Mouse (Mus musculus) liver, postnatal 0 days (tissue): ENCODE results near the gene Zswim5. TPM values are rescaled to one million over a fixed set of nuclear protein-coding genes. Genes with fewer than 3 reads are reported as not detected.

ENCODE experiments used
- ATAC-seq: fragments of 200-750 bp; cut with Nextera tagmentation; 2 replicates; pipeline ENCODE4 v1.8.0; 2017; ENCODE audit warnings: mild to moderate bottlenecking, moderate library complexity
- DNase-seq: peaks from one replicate; pipeline ENCODE4 v3.0.0-alpha.2; 2016
- H3K27ac ChIP-seq: fragments of 300-500 bp; sonication (generic); 2 replicates; pipeline ENCODE4 v1.5.1; 2014; ENCODE audit warnings: antibody characterized with exemption, moderate library complexity, mild to moderate bottlenecking, low read depth
- H3K27me3 ChIP-seq: fragments of 300-500 bp; sonication (generic); 2 replicates; pipeline ENCODE4 v1.6.1; 2014; ENCODE audit warnings: low read length, control low read depth, mixed read lengths; ENCODE audit not compliant: insufficient read depth
- H3K36me3 ChIP-seq: fragments of 300-500 bp; sonication (generic); replicated peaks from 2 replicates; pipeline ENCODE4 v1.6.1; 2014; ENCODE audit warnings: mild to moderate bottlenecking, control low read depth, low read length, moderate library complexity, mixed read lengths; ENCODE audit not compliant: insufficient read depth
- H3K4me1 ChIP-seq: fragments of 300-500 bp; sonication (generic); 2 replicates; pipeline ENCODE4 v1.6.1; 2014; ENCODE audit warnings: antibody characterized with exemption, mild to moderate bottlenecking, control low read depth; ENCODE audit not compliant: insufficient read depth
- H3K4me2 ChIP-seq: fragments of 300-500 bp; sonication (generic); 2 replicates; pipeline ENCODE4 v1.6.1; 2014; ENCODE audit warnings: low read depth, mild to moderate bottlenecking, low read length, moderate library complexity, mixed read lengths
- H3K4me3 ChIP-seq: fragments of 300-500 bp; sonication (generic); 2 replicates; pipeline ENCODE4 v1.5.1; 2014; ENCODE audit warnings: low read depth, low read length
- H3K9ac ChIP-seq: fragments of 300-500 bp; sonication (generic); replicated peaks from 2 replicates; pipeline ENCODE4 v1.6.1; 2014; ENCODE audit warnings: mild to moderate bottlenecking, moderate library complexity
- H3K9me3 ChIP-seq: fragments of 300-500 bp; sonication (generic); 2 replicates; pipeline ENCODE4 v1.6.1; 2016; ENCODE audit warnings: mild to moderate bottlenecking, control low read depth, low read length, mixed read lengths
- CTCF ChIP-seq: sonication (generic); IDR thresholded peaks from 2 replicates; pipeline ENCODE4 v1.5.1; 2016; ENCODE audit warnings: antibody characterized with exemption, low read depth
- EP300 ChIP-seq: IDR thresholded peaks from 2 replicates; pipeline ENCODE4 v1.6.1; 2016; ENCODE audit warnings: antibody characterized with exemption, low read depth, mild to moderate bottlenecking
- WGBS: fragments of 180-500 bp; shearing (Covaris S2); extraction: QIAGEN DNeasy Blood & Tissue Kit; methylation state at CpG from one replicate; pipeline ENCODE4 v1.1.7; 2014; ENCODE audit not compliant: insufficient replicate concordance; 5-methylcytosine and 5-hydroxymethylcytosine counted together
- polyA plus RNA-seq: library from polyadenylated mRNA; unstranded; fragments of >200 nt; fragmentation: Nextera tagmentation; extraction: Ambion mirVana; gene quantifications from 2 replicates; pipeline ENCODE4 v1.2.1, GENCODE M21; 2015

The Zswim5 gene
- polyA plus RNA-seq, 1 experiment from 2014 or later = 0.06 TPM

DNA sequence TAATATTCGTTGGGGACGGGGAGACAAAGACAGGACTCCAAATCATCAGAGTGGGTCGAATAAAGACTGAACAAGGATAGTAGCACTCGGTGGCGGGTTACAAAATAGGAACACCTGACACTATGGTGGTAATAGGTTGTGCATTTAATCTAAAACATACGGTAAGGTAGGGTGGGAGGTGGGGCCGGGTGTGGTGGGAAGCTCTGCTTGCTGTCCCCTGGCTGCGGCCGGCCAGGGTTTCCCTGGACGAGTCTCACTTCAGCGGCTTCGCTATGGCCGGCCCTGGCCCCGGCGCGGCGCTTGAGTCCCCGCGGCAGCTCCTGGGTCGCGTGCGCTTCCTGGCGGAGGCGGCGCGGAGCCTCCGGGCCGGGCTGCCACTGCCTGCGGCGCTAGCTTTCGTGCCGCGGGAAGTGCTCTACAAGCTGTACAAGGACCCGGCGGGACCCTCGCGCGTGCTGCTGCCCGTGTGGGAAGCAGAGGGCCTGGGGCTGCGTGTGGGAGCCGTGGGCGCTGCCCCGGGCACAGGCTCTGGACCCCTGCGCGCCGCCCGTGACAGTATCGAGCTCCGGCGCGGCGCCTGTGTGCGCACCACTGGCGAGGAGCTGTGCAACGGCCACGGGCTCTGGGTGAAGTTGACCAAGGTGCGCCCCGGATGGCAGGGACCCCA lies 118.1 kb downstream of the Zswim5 start, which contains the start of gene Hectd3:
Hectd3 (plus strand) TSS at position 187 of the 667 bp plus-strand sequence.
- no peaks in the 10 kb centered on the region for H3K9me3 ChIP-seq
- under 1% methylated on average over 55 of the region's 58 CpGs for WGBS
- peak within 1 kb of the TSS; percentile 99 for H3K4me3 ChIP-seq
- ATAC-seq = peak; percentile 52
- H3K36me3 ChIP-seq = peaks cover 41% of the 10 kb centered on the region
- H3K4me1 ChIP-seq = peaks cover 24% of the 10 kb centered on the region
- peak; percentile 80 for DNase-seq
- H3K27ac ChIP-seq = peak within 1 kb of the TSS; percentile 91
- no peak for TF ChIP-seq CTCF
- TF ChIP-seq EP300 = no peak
- H3K27me3 ChIP-seq = no peaks in the 10 kb centered on the region
- peak within 1 kb of the TSS; percentile 96 for H3K9ac ChIP-seq
- H3K4me2 ChIP-seq = peak within 1 kb of the TSS; percentile 98

DNA sequence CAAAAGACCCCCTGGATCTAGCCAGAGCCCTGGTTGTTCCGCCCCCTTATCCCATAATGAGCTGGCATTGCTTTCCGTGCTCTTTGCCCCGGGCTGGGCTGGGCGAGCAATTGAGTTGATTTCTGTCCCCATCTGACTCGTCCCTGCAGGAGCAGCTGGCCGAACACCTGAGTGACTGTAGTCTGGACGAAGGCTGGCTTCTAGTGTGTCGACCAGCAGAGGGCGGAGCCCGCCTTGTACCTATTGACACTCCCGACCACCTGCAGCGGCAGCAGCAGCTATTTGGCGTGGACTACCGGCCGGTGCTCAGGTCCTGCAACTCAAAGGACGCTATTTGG lies 118.6 kb downstream of the Zswim5 start:
- TF ChIP-seq CTCF (peak; percentile 66), EP300 (no peak)
- H3K4me1 ChIP-seq = peaks cover 24% of the 10 kb centered on the region
- peaks cover 41% of the 10 kb centered on the region for H3K36me3 ChIP-seq
- WGBS = under 1% methylated on average over 16 of the region's 16 CpGs
- H3K27ac ChIP-seq = peak overlapping the region; percentile 91
- H3K4me2 ChIP-seq = peak overlapping the region; percentile 98
- peak overlapping the region; percentile 96 for H3K9ac ChIP-seq
- H3K9me3 ChIP-seq = no peaks in the 10 kb centered on the region
- ATAC-seq (peak; percentile 30), DNase-seq (peak; percentile 75)
- no peaks in the 10 kb centered on the region for H3K27me3 ChIP-seq
- H3K4me3 ChIP-seq = peak overlapping the region; percentile 99

DNA sequence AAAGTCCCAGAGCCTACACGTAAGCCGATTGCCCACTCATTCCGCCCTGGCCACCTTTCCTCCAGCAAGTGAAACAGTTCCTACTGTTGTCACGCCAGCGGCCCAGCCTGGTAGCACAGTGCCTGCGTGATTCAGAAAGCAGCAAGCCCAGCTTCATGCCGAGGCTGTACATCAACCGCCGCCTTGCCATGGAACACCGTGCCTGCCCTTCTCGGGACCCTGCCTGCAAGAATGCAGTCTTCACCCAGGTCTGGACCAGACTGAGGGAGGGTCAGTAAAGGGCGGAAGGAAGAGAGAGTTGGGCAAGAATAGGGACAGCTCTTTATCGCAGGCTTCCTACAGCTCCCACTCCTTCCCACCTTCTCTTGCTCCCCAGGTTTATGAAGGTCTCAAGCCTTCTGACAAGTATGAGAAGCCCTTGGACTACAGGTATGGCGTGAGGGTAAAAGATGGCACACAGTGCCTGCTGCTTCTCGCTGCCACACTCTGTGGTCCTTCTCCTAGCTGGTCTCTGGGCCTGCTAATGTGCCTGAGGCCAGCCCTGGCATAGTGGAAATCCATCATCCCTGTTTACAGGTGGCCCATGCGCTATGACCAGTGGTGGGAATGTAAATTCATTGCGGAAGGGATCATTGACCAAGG lies 122.5 kb downstream of the Zswim5 start:
- Histone ChIP-seq H3K27me3 (no peaks in the 10 kb centered on the region), H3K36me3 (peaks cover 44% of the 10 kb centered on the region), H3K9ac (no peak overlapping the region), H3K4me2 (no peak overlapping the region), H3K27ac (no peak overlapping the region), H3K4me3 (no peak overlapping the region), H3K9me3 (no peaks in the 10 kb centered on the region), H3K4me1 (peaks cover 14% of the 10 kb centered on the region)
- ATAC-seq = no peak
- TF ChIP-seq CTCF (no peak), EP300 (no peak)
- 93% methylated on average over 17 of the region's 17 CpGs for WGBS
- DNase-seq = no peak

DNA sequence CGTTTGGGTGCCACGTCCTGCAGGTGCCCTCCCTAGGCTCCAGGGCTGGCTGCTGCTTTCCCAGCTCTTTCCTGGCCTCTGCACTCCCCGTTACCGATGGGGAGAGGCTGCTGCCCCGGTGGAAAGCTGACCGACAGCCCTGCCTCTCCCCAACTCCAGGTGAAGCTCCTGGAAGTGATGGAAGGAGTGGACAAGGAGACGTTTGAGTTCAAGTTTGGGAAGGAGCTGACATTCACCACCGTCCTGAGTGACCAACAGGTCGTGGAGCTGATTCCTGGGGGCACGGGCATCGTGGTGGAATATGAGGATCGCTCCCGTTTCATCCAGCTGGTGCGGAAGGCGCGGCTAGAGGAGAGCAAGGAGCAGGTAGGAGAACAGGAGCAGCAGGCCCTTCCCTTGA lies 124.8 kb downstream of the Zswim5 start:
- no peak for DNase-seq
- Histone ChIP-seq H3K9ac (no peak overlapping the region), H3K27me3 (no peaks in the 10 kb centered on the region), H3K27ac (no peak overlapping the region), H3K4me3 (no peak overlapping the region), H3K4me1 (no peaks in the 10 kb centered on the region), H3K36me3 (peaks cover 44% of the 10 kb centered on the region), H3K9me3 (no peaks in the 10 kb centered on the region), H3K4me2 (no peak overlapping the region)
- TF ChIP-seq CTCF (no peak), EP300 (no peak)
- ATAC-seq = no peak
- WGBS = 91% methylated on average over 16 of the region's 16 CpGs

GRCm38 (mm10) chr4:117002543-117003521 lies 125.7 kb downstream of the Zswim5 start:
- ATAC-seq = peak; percentile 70
- no peaks in the 10 kb centered on the region for H3K9me3 ChIP-seq
- no peak overlapping the region for H3K4me2 ChIP-seq
- no peaks in the 10 kb centered on the region for H3K27me3 ChIP-seq
- no peaks in the 10 kb centered on the region for H3K4me1 ChIP-seq
- TF ChIP-seq CTCF (peak; percentile 83), EP300 (no peak)
- 63% methylated on average over 38 of the region's 38 CpGs for WGBS
- no peak overlapping the region for H3K4me3 ChIP-seq
- no peak overlapping the region for H3K9ac ChIP-seq
- H3K36me3 ChIP-seq = peaks cover 44% of the 10 kb centered on the region
- DNase-seq = peak; percentile 58
- no peak overlapping the region for H3K27ac ChIP-seq

DNA sequence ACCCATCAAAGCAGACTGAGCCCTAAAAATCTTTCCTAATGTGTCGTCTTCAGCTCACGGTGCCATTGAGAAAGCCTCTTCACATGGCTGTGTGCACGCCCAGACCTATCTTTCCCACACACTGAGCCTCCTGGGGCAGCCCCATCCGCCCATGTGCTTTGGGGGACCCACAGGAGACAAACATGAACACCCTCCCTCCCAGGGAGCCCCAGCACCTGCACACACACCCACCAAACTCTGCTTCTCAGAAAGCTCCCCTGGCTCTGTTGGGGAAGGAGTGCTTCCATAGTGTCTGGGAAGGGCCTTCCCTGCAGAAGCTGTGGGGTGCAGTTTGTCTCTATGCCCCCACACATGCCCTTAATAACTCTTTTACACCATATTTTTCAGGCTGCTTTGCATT lies 127.5 kb downstream of the Zswim5 start:
- Histone ChIP-seq H3K27me3 (no peaks in the 10 kb centered on the region), H3K4me3 (no peak overlapping the region), H3K4me1 (no peaks in the 10 kb centered on the region), H3K36me3 (peaks cover 31% of the 10 kb centered on the region), H3K9ac (no peak overlapping the region), H3K9me3 (no peaks in the 10 kb centered on the region), H3K27ac (no peak overlapping the region), H3K4me2 (no peak overlapping the region)
- TF ChIP-seq EP300 (no peak), CTCF (no peak)
- 77% methylated on average over 4 of the region's 4 CpGs for WGBS
- ATAC-seq = no peak
- DNase-seq = no peak
